Mouse (Mus musculus): ENCODE measurements around the gene Snrpb2. TPM values are rescaled to one million over a fixed set of nuclear protein-coding genes. Genes with fewer than 3 reads are reported as not detected.

Gene Snrpb2
- total RNA-seq, 4 experiments from 2014 or later, result 15.2 to 23.5 (median 16.9) TPM

DNA sequence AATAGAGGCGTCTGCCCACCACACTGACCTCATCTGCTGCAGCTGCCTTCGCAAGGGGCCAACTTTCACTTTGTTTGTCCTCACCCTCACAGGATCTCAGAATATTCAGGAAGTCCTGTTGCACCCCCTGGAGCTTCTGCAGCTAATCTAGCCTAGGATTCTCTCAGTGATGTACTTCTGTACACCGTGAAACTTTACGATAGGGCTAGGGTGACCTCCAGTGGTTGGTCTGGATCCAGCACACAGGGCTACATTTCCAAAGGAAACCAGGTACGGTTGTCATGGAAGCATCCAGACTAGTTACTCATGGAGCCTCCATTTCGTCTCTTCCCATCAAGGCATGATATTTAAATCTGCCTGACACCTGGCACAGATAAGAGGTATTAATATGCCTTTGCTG, 30.9 kb downstream of the Snrpb2 start:
- DNase-seq (ENCODE audit: low spot score), result peak; percentile 40

DNA sequence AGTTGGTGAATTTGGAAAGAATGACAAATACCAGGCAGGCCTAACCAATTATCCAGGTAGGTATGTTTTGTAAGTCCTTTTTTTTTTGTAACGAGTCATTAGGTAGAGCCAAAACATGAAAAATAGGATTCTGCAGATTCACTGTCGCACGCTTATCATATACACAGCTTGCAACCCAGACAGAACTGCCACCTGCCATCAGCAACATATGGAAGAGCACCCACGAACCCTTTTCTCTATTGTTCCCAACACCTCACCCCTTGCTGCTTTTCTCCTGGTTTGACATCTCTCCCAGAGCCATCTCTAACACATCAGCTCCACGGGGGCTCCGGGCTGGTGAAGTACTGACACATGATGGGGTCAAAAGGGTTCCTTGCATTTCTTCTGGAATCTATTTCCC, 31.9 kb downstream of the Snrpb2 start:
- DNase-seq (ENCODE audit: low spot score), result no peak

DNA sequence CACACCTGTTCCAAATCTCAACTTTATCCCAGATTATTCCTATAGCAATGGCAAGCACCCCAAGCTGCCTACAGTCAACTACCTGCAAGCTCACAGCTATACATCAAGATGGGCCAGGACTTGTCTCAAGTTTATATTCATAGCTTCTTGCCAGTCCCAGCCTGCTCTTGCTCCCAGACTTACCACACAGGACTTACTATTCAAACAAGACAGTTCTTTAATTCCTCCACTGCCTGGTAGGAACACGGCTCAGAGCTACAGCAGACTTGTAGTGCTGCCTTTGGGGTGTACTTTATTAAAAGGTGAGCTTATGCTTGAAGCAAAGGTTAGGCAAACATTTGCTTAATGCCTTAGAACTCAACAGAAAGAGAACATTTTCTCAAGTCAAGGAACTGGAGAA, 34.3 kb downstream of the Snrpb2 start:
- DNase-seq (ENCODE audit: low spot score), result no peak

DNA sequence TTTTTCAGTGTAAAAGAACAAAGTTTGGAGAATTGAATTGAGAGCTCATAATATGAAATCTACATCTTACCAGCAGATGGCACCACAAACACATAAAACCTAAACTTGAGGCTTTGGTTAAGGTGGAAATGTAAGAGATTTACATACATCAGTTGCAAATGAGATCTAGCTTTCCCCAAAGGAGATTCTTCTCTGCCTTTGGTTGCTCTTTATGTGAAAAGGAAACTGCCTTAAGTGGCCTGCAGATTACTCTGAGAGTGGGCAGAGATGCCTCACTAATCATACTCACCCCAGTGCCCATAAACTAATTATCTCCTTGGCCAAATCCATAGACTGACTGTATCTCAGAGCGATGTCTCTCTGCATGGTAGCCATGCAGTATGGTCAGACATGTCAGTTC, 51.0 kb downstream of the Snrpb2 start:
- peak; percentile 8 for DNase-seq (ENCODE audit: low spot score)

DNA sequence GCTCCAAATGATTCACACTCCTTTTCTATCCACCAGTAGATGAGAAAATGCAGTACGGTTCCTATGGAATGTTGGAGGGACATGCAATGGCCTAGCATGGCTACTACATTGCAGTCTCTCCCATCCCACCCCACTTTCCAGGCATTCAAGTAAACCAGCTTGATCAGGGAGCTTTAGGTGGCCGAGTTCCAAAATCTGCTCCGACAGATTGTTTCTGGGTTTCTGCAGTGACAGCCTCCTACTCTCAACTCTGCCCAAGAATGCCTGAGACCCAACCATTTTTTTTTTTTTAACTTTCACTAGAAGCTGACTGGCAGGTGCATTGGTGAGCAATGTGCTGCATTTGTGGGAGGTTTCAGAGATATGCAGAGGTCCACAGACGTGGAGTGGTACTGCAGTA, 51.9 kb downstream of the Snrpb2 start:
- no peak for DNase-seq (ENCODE audit: low spot score)

DNA sequence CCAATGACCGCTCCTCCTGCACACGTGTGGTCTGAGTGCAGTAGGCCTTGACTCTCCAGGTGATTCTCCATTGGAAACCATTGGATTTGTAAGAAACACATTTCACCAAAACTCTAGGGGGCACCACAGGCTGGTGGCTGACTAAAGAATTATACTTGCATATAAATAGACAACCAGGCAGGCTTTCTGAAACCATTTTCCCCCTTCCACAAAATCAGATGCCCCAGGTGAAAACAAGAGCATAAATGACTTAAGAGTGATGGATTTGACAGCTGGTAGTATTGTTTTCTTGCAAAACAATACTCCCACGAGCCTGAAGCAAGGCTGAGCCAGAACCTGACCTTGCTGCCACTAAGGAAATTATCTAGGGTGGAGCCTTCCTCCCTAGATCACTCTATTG, 54.6 kb downstream of the Snrpb2 start:
- DNase-seq (ENCODE audit: low spot score), result peak; percentile 35

DNA sequence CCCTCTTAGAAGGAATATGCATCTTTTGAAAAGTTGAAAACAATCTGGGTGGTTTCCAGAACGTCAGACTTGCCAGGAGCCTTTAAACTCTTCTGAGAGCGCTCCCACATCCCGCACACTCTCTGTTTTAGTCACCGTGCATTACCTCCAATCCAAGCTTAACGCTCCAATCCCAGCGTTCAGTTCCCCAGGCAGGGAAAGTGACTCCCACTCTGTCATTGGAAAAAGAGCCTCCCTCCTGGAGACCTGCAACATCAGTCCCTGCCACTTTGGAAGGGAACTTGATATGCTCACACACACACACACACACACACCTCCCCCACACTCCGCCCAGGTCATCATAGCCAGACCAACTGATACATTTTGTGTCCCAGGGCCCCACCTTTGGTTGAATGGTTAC, 55.4 kb downstream of the Snrpb2 start:
- no peak for DNase-seq (ENCODE audit: low spot score)

Other genes with a start within 250 kb of the Snrpb2 start
- gene Kif16b, start 161.5 kb upstream of the Snrpb2 start, total RNA-seq (2022), result 10 to 100 TPM; 35.9 to 43.4 (median 39.4) TPM
- not detected for gene Otor, start 15.4 kb downstream of the Snrpb2 start, total RNA-seq (2022)

Measured in heart, adult 8-10 months (tissue).